Mouse (Mus musculus): ENCODE measurements around the gene Mettl7a2. TPM values are rescaled to one million over a fixed set of nuclear protein-coding genes. Genes with fewer than 3 reads are reported as not detected.

The Mettl7a2 gene
- polyA plus RNA-seq, 1 experiment from 2014 or later = not detected

GRCm38 (mm10) chr15:100387544-100388223 is 34.7 kb downstream of the Mettl7a2 start:
- 95% methylated on average over 17 of the region's 17 CpGs for WGBS
- no peak overlapping the region for H3K27ac ChIP-seq (replicated peaks)
- no peaks in the 10 kb centered on the region for H3K9me3 ChIP-seq
- H3K4me1 ChIP-seq = no peaks in the 10 kb centered on the region
- H3K27me3 ChIP-seq = no peaks in the 10 kb centered on the region
- no peak overlapping the region for H3K4me3 ChIP-seq
- no peak overlapping the region for H3K4me2 ChIP-seq (replicated peaks)
- no peak overlapping the region for H3K9ac ChIP-seq (replicated peaks)
- ATAC-seq (ENCODE audit: low FRiP score, low read depth) = no peak
- no peaks in the 10 kb centered on the region for H3K36me3 ChIP-seq

GRCm38 (mm10) chr15:100388224-100388835 is 35.3 kb downstream of the Mettl7a2 start:
- Histone ChIP-seq H3K27me3 (no peaks in the 10 kb centered on the region), H3K9me3 (no peaks in the 10 kb centered on the region), H3K9ac (replicated peaks) (no peak overlapping the region), H3K4me2 (replicated peaks) (no peak overlapping the region), H3K4me1 (no peaks in the 10 kb centered on the region), H3K27ac (replicated peaks) (no peak overlapping the region), H3K4me3 (no peak overlapping the region), H3K36me3 (peaks cover 4% of the 10 kb centered on the region)
- ATAC-seq (ENCODE audit: low FRiP score, low read depth) = no peak
- 94% methylated on average over 16 of the region's 16 CpGs for WGBS

GRCm38 (mm10) chr15:100388886-100389285 is 35.9 kb downstream of the Mettl7a2 start:
- peaks cover 10% of the 10 kb centered on the region for H3K36me3 ChIP-seq
- H3K27me3 ChIP-seq = no peaks in the 10 kb centered on the region
- no peaks in the 10 kb centered on the region for H3K4me1 ChIP-seq
- no peak overlapping the region for H3K4me3 ChIP-seq
- 61% methylated on average over 9 of the region's 9 CpGs for WGBS
- no peak for ATAC-seq (ENCODE audit: low FRiP score, low read depth)
- no peak overlapping the region for H3K27ac ChIP-seq (replicated peaks)
- H3K4me2 ChIP-seq (replicated peaks) = no peak overlapping the region
- no peak overlapping the region for H3K9ac ChIP-seq (replicated peaks)
- H3K9me3 ChIP-seq = no peaks in the 10 kb centered on the region

- Histone ChIP-seq H3K4me3 (no peak overlapping the region), H3K27me3 (no peaks in the 10 kb centered on the region), H3K36me3 (peaks cover 32% of the 10 kb centered on the region), H3K27ac (replicated peaks) (no peak overlapping the region), H3K4me1 (no peaks in the 10 kb centered on the region), H3K9ac (replicated peaks) (no peak overlapping the region), H3K4me2 (replicated peaks) (no peak overlapping the region), H3K9me3 (no peaks in the 10 kb centered on the region)
- 80% methylated on average over 7 of the region's 7 CpGs for WGBS
- no peak for ATAC-seq (ENCODE audit: low FRiP score, low read depth)
These were observed 38.1 kb downstream of the Mettl7a2 start for GRCm38 (mm10) chr15:100391066-100391465.

- H3K27me3 ChIP-seq = no peaks in the 10 kb centered on the region
- no peak for ATAC-seq (ENCODE audit: low FRiP score, low read depth)
- no peaks in the 10 kb centered on the region for H3K9me3 ChIP-seq
- 92% methylated on average over 7 of the region's 7 CpGs for WGBS
- H3K36me3 ChIP-seq = peaks cover 37% of the 10 kb centered on the region
- H3K27ac ChIP-seq (replicated peaks) = no peak overlapping the region
- H3K4me2 ChIP-seq (replicated peaks) = no peak overlapping the region
- H3K4me1 ChIP-seq = no peaks in the 10 kb centered on the region
- H3K9ac ChIP-seq (replicated peaks) = no peak overlapping the region
- no peak overlapping the region for H3K4me3 ChIP-seq
These were observed 38.6 kb downstream of the Mettl7a2 start for GRCm38 (mm10) chr15:100391599-100391998.

- Histone ChIP-seq H3K4me1 (no peaks in the 10 kb centered on the region), H3K27ac (replicated peaks) (no peak overlapping the region), H3K9me3 (no peaks in the 10 kb centered on the region), H3K4me3 (no peak overlapping the region), H3K4me2 (replicated peaks) (no peak overlapping the region), H3K9ac (replicated peaks) (no peak overlapping the region), H3K27me3 (no peaks in the 10 kb centered on the region), H3K36me3 (peaks cover 51% of the 10 kb centered on the region)
- WGBS = 92% methylated on average over 11 of the region's 11 CpGs
- no peak for ATAC-seq (ENCODE audit: low FRiP score, low read depth)
These were observed 40.0 kb downstream of the Mettl7a2 start for GRCm38 (mm10) chr15:100393016-100393415.

- Histone ChIP-seq H3K27ac (replicated peaks) (no peak overlapping the region), H3K27me3 (no peaks in the 10 kb centered on the region), H3K4me3 (no peak overlapping the region), H3K4me2 (replicated peaks) (no peak overlapping the region), H3K9me3 (no peaks in the 10 kb centered on the region), H3K9ac (replicated peaks) (no peak overlapping the region), H3K4me1 (no peaks in the 10 kb centered on the region), H3K36me3 (peaks cover 75% of the 10 kb centered on the region)
- 97% methylated on average over 3 of the region's 3 CpGs for WGBS
- no peak for ATAC-seq (ENCODE audit: low FRiP score, low read depth)
These were observed 42.6 kb downstream of the Mettl7a2 start for GRCm38 (mm10) chr15:100395561-100395960.

- peaks cover 96% of the 10 kb centered on the region for H3K36me3 ChIP-seq
- 95% methylated on average over 16 of the region's 16 CpGs for WGBS
- no peak overlapping the region for H3K4me2 ChIP-seq (replicated peaks)
- ATAC-seq (ENCODE audit: low FRiP score, low read depth) = no peak
- H3K4me1 ChIP-seq = no peaks in the 10 kb centered on the region
- no peak overlapping the region for H3K27ac ChIP-seq (replicated peaks)
- no peak overlapping the region for H3K4me3 ChIP-seq
- H3K27me3 ChIP-seq = no peaks in the 10 kb centered on the region
- H3K9ac ChIP-seq (replicated peaks) = no peak overlapping the region
- no peaks in the 10 kb centered on the region for H3K9me3 ChIP-seq
These were observed 47.7 kb downstream of the Mettl7a2 start for GRCm38 (mm10) chr15:100400592-100401250.

- H3K27me3 ChIP-seq = no peaks in the 10 kb centered on the region
- H3K4me2 ChIP-seq (replicated peaks) = no peak overlapping the region
- no peaks in the 10 kb centered on the region for H3K9me3 ChIP-seq
- peaks cover 94% of the 10 kb centered on the region for H3K36me3 ChIP-seq
- WGBS = 94% methylated on average over 4 of the region's 4 CpGs
- ATAC-seq (ENCODE audit: low FRiP score, low read depth) = no peak
- no peak overlapping the region for H3K9ac ChIP-seq (replicated peaks)
- no peak overlapping the region for H3K27ac ChIP-seq (replicated peaks)
- H3K4me1 ChIP-seq = no peaks in the 10 kb centered on the region
- H3K4me3 ChIP-seq = no peak overlapping the region
These were observed 48.8 kb downstream of the Mettl7a2 start for GRCm38 (mm10) chr15:100401811-100402210.

- no peaks in the 10 kb centered on the region for H3K9me3 ChIP-seq
- peaks cover 93% of the 10 kb centered on the region for H3K36me3 ChIP-seq
- no peak overlapping the region for H3K4me3 ChIP-seq
- H3K27me3 ChIP-seq = no peaks in the 10 kb centered on the region
- ATAC-seq (ENCODE audit: low FRiP score, low read depth) = no peak
- H3K4me2 ChIP-seq (replicated peaks) = no peak overlapping the region
- WGBS = 90% methylated on average over 14 of the region's 14 CpGs
- no peak overlapping the region for H3K27ac ChIP-seq (replicated peaks)
- no peaks in the 10 kb centered on the region for H3K4me1 ChIP-seq
- H3K9ac ChIP-seq (replicated peaks) = no peak overlapping the region
These were observed 49.3 kb downstream of the Mettl7a2 start for GRCm38 (mm10) chr15:100402347-100402746.

GRCm38 (mm10) chr15:100402798-100403197 is 49.8 kb downstream of the Mettl7a2 start:
- Histone ChIP-seq H3K27me3 (no peaks in the 10 kb centered on the region), H3K4me2 (replicated peaks) (no peak overlapping the region), H3K9me3 (no peaks in the 10 kb centered on the region), H3K27ac (replicated peaks) (no peak overlapping the region), H3K4me3 (no peak overlapping the region), H3K9ac (replicated peaks) (no peak overlapping the region), H3K4me1 (no peaks in the 10 kb centered on the region), H3K36me3 (peaks cover 93% of the 10 kb centered on the region)
- ATAC-seq (ENCODE audit: low FRiP score, low read depth) = no peak
- WGBS = 96% methylated on average over 4 of the region's 4 CpGs

- H3K36me3 ChIP-seq = peaks cover 93% of the 10 kb centered on the region
- no peak for ATAC-seq (ENCODE audit: low FRiP score, low read depth)
- H3K4me3 ChIP-seq = no peak overlapping the region
- no peak overlapping the region for H3K4me2 ChIP-seq (replicated peaks)
- no peak overlapping the region for H3K27ac ChIP-seq (replicated peaks)
- H3K9me3 ChIP-seq = no peaks in the 10 kb centered on the region
- 94% methylated on average over 16 of the region's 16 CpGs for WGBS
- no peak overlapping the region for H3K9ac ChIP-seq (replicated peaks)
- H3K4me1 ChIP-seq = no peaks in the 10 kb centered on the region
- no peaks in the 10 kb centered on the region for H3K27me3 ChIP-seq
These were observed 50.5 kb downstream of the Mettl7a2 start for GRCm38 (mm10) chr15:100403318-100404000.
